Mouse (Mus musculus) heart, embryonic 13.5 days (tissue): Measurements from ENCODE around the gene Cfap299. TPM values are rescaled to one million over a fixed set of nuclear protein-coding genes. Genes with fewer than 3 reads are reported as not detected.

ENCODE experiments used
- ATAC-seq: fragments of 200-750 bp; cut with Nextera tagmentation; 2 replicates; pipeline ENCODE4 v1.8.0; 2017; ENCODE audit warnings: moderate TSS enrichment; ENCODE audit not compliant: insufficient number of reproducible peaks, low FRiP score, low TSS enrichment; ENCODE audit errors: extremely low read depth
- H3K27ac ChIP-seq: fragments of 300-500 bp; sonication (generic); replicated peaks from 2 replicates; pipeline ENCODE4 v1.5.1; 2015; ENCODE audit warnings: moderate library complexity, mild to moderate bottlenecking, inconsistent platforms
- H3K27me3 ChIP-seq: fragments of 300-500 bp; sonication (generic); replicated peaks from 2 replicates; pipeline ENCODE4 v1.6.1; 2015; ENCODE audit warnings: mild to moderate bottlenecking, inconsistent platforms
- H3K36me3 ChIP-seq: fragments of 300-500 bp; sonication (generic); 2 replicates; pipeline ENCODE4 v1.6.1; 2015; ENCODE audit warnings: mild to moderate bottlenecking, inconsistent platforms
- H3K4me1 ChIP-seq: fragments of 300-500 bp; sonication (generic); 2 replicates; pipeline ENCODE4 v1.6.1; 2015; ENCODE audit warnings: inconsistent platforms
- H3K4me2 ChIP-seq: fragments of 300-500 bp; sonication (generic); 2 replicates; pipeline ENCODE4 v1.6.1; 2015; ENCODE audit warnings: inconsistent platforms, mild to moderate bottlenecking, moderate library complexity
- H3K4me3 ChIP-seq: fragments of 300-500 bp; sonication (generic); 2 replicates; pipeline ENCODE4 v1.5.1; 2015; ENCODE audit warnings: moderate library complexity, mild to moderate bottlenecking, inconsistent platforms
- H3K9ac ChIP-seq: fragments of 300-500 bp; sonication (generic); 2 replicates; pipeline ENCODE4 v1.6.1; 2015; ENCODE audit warnings: inconsistent platforms, mild to moderate bottlenecking, moderate library complexity
- H3K9me3 ChIP-seq: fragments of 300-500 bp; sonication (generic); 2 replicates; pipeline ENCODE4 v1.6.1; 2016; ENCODE audit warnings: inconsistent platforms
- WGBS: fragments of 180-500 bp; shearing (Covaris S2); methylation state at CpG from one replicate; pipeline ENCODE4 v1.1.7; 2015; ENCODE audit warnings: mixed read lengths; 5-methylcytosine and 5-hydroxymethylcytosine counted together
- polyA plus RNA-seq: library from polyadenylated mRNA; unstranded; fragments of >200 nt; fragmentation: Nextera tagmentation; extraction: Ambion mirVana; gene quantifications from 2 replicates; pipeline ENCODE4 v1.2.1, GENCODE M21; 2015

The Cfap299 gene
- polyA plus RNA-seq, 1 experiment from 2014 or later: 0.40 TPM

- H3K36me3 ChIP-seq: no peaks in the 10 kb centered on the region
- no peaks in the 10 kb centered on the region for H3K4me1 ChIP-seq
- WGBS: 48% methylated on average over 3 of the region's 3 CpGs
- no peak for ATAC-seq
- no peak overlapping the region for H3K4me2 ChIP-seq
- no peaks in the 10 kb centered on the region for H3K9me3 ChIP-seq
- no peak overlapping the region for H3K27ac ChIP-seq
- H3K27me3 ChIP-seq: no peaks in the 10 kb centered on the region
- H3K9ac ChIP-seq: no peak overlapping the region
- no peak overlapping the region for H3K4me3 ChIP-seq
Observed at GRCm38 (mm10) chr5:98387054-98387453, 58.0 kb downstream of the Cfap299 start.

DNA sequence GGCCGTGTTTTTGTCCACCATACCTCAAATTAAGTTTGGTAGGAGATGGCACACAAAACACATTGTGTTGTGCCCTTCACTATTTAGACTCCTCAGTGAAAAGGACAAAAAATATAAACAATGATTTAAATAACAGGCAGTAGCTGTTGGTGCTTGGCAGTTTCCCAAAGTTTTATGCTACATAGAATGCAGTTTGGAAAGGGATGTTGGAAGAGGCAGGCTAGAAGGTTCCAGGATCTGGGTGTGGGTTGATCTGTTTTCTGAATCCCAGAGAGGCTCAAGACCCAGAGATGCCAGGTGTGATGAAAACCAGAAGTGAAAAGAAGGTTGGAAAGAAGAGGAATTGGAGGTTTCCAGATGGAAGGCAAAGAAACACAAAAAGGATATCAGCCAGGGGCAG lies 73.1 kb downstream of the Cfap299 start:
- Histone ChIP-seq H3K4me2 (no peak overlapping the region), H3K27ac (no peak overlapping the region), H3K36me3 (no peaks in the 10 kb centered on the region), H3K9ac (no peak overlapping the region), H3K4me1 (no peaks in the 10 kb centered on the region), H3K27me3 (no peaks in the 10 kb centered on the region), H3K9me3 (no peaks in the 10 kb centered on the region), H3K4me3 (no peak overlapping the region)
- 73% methylated on average over 1 of the region's 1 CpGs for WGBS
- ATAC-seq: no peak

GRCm38 (mm10) chr5:98410060-98410459 lies 81.0 kb downstream of the Cfap299 start:
- no peak for ATAC-seq
- no peaks in the 10 kb centered on the region for H3K4me1 ChIP-seq
- no peak overlapping the region for H3K9ac ChIP-seq
- H3K4me2 ChIP-seq: no peak overlapping the region
- no peaks in the 10 kb centered on the region for H3K9me3 ChIP-seq
- WGBS: 62% methylated on average over 2 of the region's 2 CpGs
- no peaks in the 10 kb centered on the region for H3K27me3 ChIP-seq
- H3K4me3 ChIP-seq: no peak overlapping the region
- no peaks in the 10 kb centered on the region for H3K36me3 ChIP-seq
- H3K27ac ChIP-seq: no peak overlapping the region

- Histone ChIP-seq H3K9me3 (no peaks in the 10 kb centered on the region), H3K9ac (no peak overlapping the region), H3K27me3 (no peaks in the 10 kb centered on the region), H3K4me1 (peaks cover 5% of the 10 kb centered on the region; the same call in 1 of the 2 replicates), H3K4me2 (no peak overlapping the region), H3K36me3 (no peaks in the 10 kb centered on the region), H3K27ac (no peak overlapping the region), H3K4me3 (no peak overlapping the region)
- WGBS: 61% methylated on average over 9 of the region's 9 CpGs
- no peak for ATAC-seq
Observed at GRCm38 (mm10) chr5:98416385-98417145, 87.5 kb downstream of the Cfap299 start.

- Histone ChIP-seq H3K4me1 (no peaks in the 10 kb centered on the region), H3K4me2 (no peak overlapping the region), H3K9ac (no peak overlapping the region), H3K36me3 (no peaks in the 10 kb centered on the region), H3K27me3 (no peaks in the 10 kb centered on the region), H3K9me3 (no peaks in the 10 kb centered on the region), H3K4me3 (no peak overlapping the region), H3K27ac (no peak overlapping the region)
- ATAC-seq: no peak
- WGBS: 55% methylated on average over 1 of the region's 1 CpGs
Observed at GRCm38 (mm10) chr5:98424965-98425364, 95.9 kb downstream of the Cfap299 start.

GRCm38 (mm10) chr5:98426112-98426511 lies 97.0 kb downstream of the Cfap299 start:
- H3K9ac ChIP-seq: no peak overlapping the region
- no peaks in the 10 kb centered on the region for H3K27me3 ChIP-seq
- H3K36me3 ChIP-seq: no peaks in the 10 kb centered on the region
- no peaks in the 10 kb centered on the region for H3K9me3 ChIP-seq
- H3K4me2 ChIP-seq: no peak overlapping the region
- no peak overlapping the region for H3K4me3 ChIP-seq
- H3K4me1 ChIP-seq: no peaks in the 10 kb centered on the region
- WGBS: 80% methylated on average over 5 of the region's 5 CpGs
- H3K27ac ChIP-seq: no peak overlapping the region
- ATAC-seq: no peak

DNA sequence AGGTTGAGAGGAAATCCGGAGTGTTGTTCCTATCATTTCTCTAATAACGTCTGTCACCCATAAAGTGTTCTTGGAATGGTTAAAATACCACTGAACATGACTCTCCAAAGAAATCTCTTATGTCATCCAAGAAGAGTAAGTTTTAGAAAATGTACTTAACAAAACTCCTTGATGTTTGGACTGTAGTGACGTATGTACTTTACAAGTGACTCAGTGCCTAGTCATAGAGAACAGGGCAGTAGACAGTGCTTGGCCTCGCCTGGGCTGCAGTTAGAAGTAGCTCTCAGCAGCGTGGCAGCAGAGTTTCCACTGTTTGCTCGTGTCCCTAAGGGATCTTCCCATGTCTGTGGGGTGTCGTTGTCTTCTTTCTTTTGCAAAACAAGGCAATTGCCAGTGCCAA lies 101.0 kb downstream of the Cfap299 start:
- ATAC-seq: no peak
- WGBS: 65% methylated on average over 7 of the region's 7 CpGs

DNA sequence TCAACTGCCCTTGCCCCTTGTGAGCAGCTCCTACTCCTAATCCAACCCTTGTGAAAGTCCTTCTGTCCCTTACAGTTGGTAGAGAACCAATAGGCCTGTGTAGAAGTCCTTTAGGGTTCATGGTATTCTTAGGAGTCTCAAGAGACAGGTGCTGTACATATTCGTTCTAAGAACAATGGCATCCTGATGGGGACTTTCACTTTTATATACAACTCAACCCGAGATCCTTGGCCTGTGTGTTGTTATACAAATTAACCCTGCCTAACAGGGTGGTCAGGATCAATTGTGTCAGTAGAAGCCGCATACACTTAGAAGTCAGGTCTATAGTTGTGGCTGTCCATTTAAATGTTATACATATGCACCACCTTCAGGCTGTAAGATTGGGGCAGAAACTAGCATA lies 109.6 kb downstream of the Cfap299 start:
- WGBS: 69% methylated on average over 3 of the region's 3 CpGs

More for the DNA sequence above, 101.0 kb downstream of the Cfap299 start:
- Histone ChIP-seq H3K27ac (no peak overlapping the region), H3K4me1 (no peaks in the 10 kb centered on the region), H3K27me3 (no peaks in the 10 kb centered on the region), H3K4me3 (no peak overlapping the region), H3K9me3 (peaks cover 6% of the 10 kb centered on the region; the same call in 1 of the 2 replicates), H3K9ac (no peak overlapping the region), H3K4me2 (no peak overlapping the region), H3K36me3 (no peaks in the 10 kb centered on the region)

DNA sequence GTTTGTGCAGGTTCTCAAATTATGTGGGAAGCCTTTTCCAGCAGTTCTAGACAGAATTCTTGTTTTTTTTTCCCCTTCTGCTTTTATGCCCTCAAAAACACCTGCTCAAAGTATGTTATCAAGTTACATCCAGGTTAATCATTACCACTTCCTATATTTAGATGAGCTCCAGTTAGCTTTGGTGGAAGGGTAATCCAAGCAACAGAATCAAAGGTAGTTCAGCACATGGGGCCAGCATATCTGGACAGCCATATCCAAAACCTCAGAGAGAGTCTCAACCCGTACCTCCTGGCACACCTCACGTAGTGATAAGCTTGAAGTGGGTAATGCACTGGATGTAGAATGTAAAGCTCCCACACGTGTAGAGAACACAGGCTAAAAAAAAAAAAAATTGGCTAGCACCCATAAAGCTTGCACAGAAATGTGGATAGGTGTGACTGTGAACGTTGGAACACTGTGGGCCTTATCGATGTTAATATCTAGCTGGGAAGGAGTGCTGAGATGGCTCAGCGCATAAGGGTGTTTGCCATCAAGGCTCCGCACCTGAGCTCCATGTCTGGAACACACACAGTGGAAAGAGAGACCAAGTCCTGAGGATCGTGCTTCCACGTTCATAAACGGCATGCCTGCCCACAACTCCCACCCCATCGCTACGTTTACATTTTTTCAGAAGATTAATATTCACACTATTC lies 117.8 kb downstream of the Cfap299 start:
- no peak overlapping the region for H3K4me3 ChIP-seq
- H3K4me2 ChIP-seq: no peak overlapping the region
- WGBS: 77% methylated on average over 12 of the region's 12 CpGs
- H3K4me1 ChIP-seq: no peaks in the 10 kb centered on the region
- H3K27ac ChIP-seq: no peak overlapping the region
- no peaks in the 10 kb centered on the region for H3K9me3 ChIP-seq
- H3K36me3 ChIP-seq: no peaks in the 10 kb centered on the region
- no peaks in the 10 kb centered on the region for H3K27me3 ChIP-seq
- no peak for ATAC-seq
- H3K9ac ChIP-seq: no peak overlapping the region

More for the DNA sequence above, 109.6 kb downstream of the Cfap299 start:
- no peak for ATAC-seq
- Histone ChIP-seq H3K36me3 (no peaks in the 10 kb centered on the region), H3K4me3 (no peak overlapping the region), H3K4me2 (no peak overlapping the region), H3K27ac (no peak overlapping the region), H3K9me3 (no peaks in the 10 kb centered on the region), H3K4me1 (no peaks in the 10 kb centered on the region), H3K27me3 (no peaks in the 10 kb centered on the region), H3K9ac (no peak overlapping the region)

GRCm38 (mm10) chr5:98449873-98450272 lies 120.8 kb downstream of the Cfap299 start:
- no peak for ATAC-seq
- Histone ChIP-seq H3K36me3 (no peaks in the 10 kb centered on the region), H3K9me3 (no peaks in the 10 kb centered on the region), H3K4me1 (no peaks in the 10 kb centered on the region), H3K4me2 (no peak overlapping the region), H3K27ac (no peak overlapping the region), H3K27me3 (no peaks in the 10 kb centered on the region), H3K9ac (no peak overlapping the region), H3K4me3 (no peak overlapping the region)
- 69% methylated on average over 2 of the region's 2 CpGs for WGBS

- H3K27me3 ChIP-seq: no peaks in the 10 kb centered on the region
- no peaks in the 10 kb centered on the region for H3K36me3 ChIP-seq
- no peak overlapping the region for H3K9ac ChIP-seq
- no peak overlapping the region for H3K4me3 ChIP-seq
- H3K4me2 ChIP-seq: no peak overlapping the region
- H3K9me3 ChIP-seq: no peaks in the 10 kb centered on the region
- 59% methylated on average over 4 of the region's 4 CpGs for WGBS
- H3K4me1 ChIP-seq: no peaks in the 10 kb centered on the region
- ATAC-seq: no peak
- H3K27ac ChIP-seq: no peak overlapping the region
Observed at GRCm38 (mm10) chr5:98466882-98467535, 137.9 kb downstream of the Cfap299 start.
